ENCODE assay signal across 7 mouse cellular contexts in genomic region chr12:71311237-71311887, GRCm38 (mm10). TPM values are rescaled to one million over a fixed set of nuclear protein-coding genes. Genes with fewer than 3 reads are reported as not detected.
DNase-seq lines count a peak whose midpoint lies in the region; ATAC-seq and TF ChIP-seq lines count a peak whose summit lies in the region.

No protein-coding gene starts in this region.

- H3K4me2 ChIP-seq in embryonic facial prominence, embryonic 15.5 days (replicated peaks) = peak overlapping the region; percentile 88
- peak overlapping the region; percentile 78 for H3K4me2 ChIP-seq in heart, embryonic 13.5 days
- H3K4me2 ChIP-seq in kidney, postnatal 0 days (ENCODE audit: low read length) = peak overlapping the region; percentile 98
- peak overlapping the region; percentile 76 for H3K4me2 ChIP-seq in limb, embryonic 14.5 days (replicated peaks; ENCODE audit: low read depth, low read length, severe bottlenecking)
- peak overlapping the region; percentile 84 for H3K4me2 ChIP-seq in myocyte (ENCODE audit: low read depth)

- H3K9me3 ChIP-seq in embryonic facial prominence, embryonic 15.5 days (replicated peaks) = no peaks in the 10 kb centered on the region
- H3K9me3 ChIP-seq in heart, embryonic 13.5 days = no peaks in the 10 kb centered on the region
- H3K9me3 ChIP-seq in kidney, postnatal 0 days (replicated peaks; ENCODE audit: low read length) = no peaks in the 10 kb centered on the region
- no peaks in the 10 kb centered on the region for H3K9me3 ChIP-seq in limb, embryonic 14.5 days (ENCODE audit: control insufficient read depth, low read length)

- H3K9ac ChIP-seq in embryonic facial prominence, embryonic 15.5 days = peak overlapping the region; percentile 33; the same call in 1 of the 2 replicates
- peak overlapping the region; percentile 96 for H3K9ac ChIP-seq in heart, embryonic 13.5 days
- peak overlapping the region; percentile 85; the same call in 1 of the 2 replicates for H3K9ac ChIP-seq in kidney, postnatal 0 days (ENCODE audit: low read depth, low read length)
- peak overlapping the region; percentile 95 for H3K9ac ChIP-seq in limb, embryonic 14.5 days (ENCODE audit: low read depth, low read length, severe bottlenecking)

- H3K36me3 ChIP-seq in embryonic facial prominence, embryonic 15.5 days = peaks cover 27% of the 10 kb centered on the region
- peaks cover 37% of the 10 kb centered on the region for H3K36me3 ChIP-seq in heart, embryonic 13.5 days
- no peaks in the 10 kb centered on the region for H3K36me3 ChIP-seq in kidney, postnatal 0 days (ENCODE audit: insufficient read depth, low read length)
- H3K36me3 ChIP-seq in limb, embryonic 14.5 days (ENCODE audit: control insufficient read depth, insufficient read depth, low read length) = peaks cover 37% of the 10 kb centered on the region
- no peaks in the 10 kb centered on the region for H3K36me3 ChIP-seq in myocyte (ENCODE audit: control insufficient read depth, insufficient read depth)

- peak overlapping the region; percentile 95 for H3K27ac ChIP-seq in embryonic facial prominence, embryonic 15.5 days (replicated peaks)
- H3K27ac ChIP-seq in heart, embryonic 13.5 days (replicated peaks) = peak overlapping the region; percentile 94
- peak overlapping the region; percentile 91; the same call in 1 of the 2 replicates for H3K27ac ChIP-seq in kidney, postnatal 0 days
- H3K27ac ChIP-seq in limb, embryonic 14.5 days (replicated peaks; ENCODE audit: low read depth, low read length) = peak overlapping the region; percentile 88

- peak overlapping the region; percentile 87 for H3K4me3 ChIP-seq in embryonic facial prominence, embryonic 15.5 days (replicated peaks)
- peak overlapping the region; percentile 90 for H3K4me3 ChIP-seq in heart, embryonic 13.5 days
- peak overlapping the region; percentile 76 for H3K4me3 ChIP-seq in kidney, postnatal 0 days (replicated peaks; ENCODE audit: low read depth, low read length)
- H3K4me3 ChIP-seq in limb, embryonic 14.5 days (replicated peaks; ENCODE audit: low read length) = peak overlapping the region; percentile 91
- peak overlapping the region; percentile 26 for H3K4me3 ChIP-seq in myocyte

- ATAC-seq in embryonic facial prominence, embryonic 15.5 days (ENCODE audit: insufficient number of reproducible peaks, low FRiP score, low TSS enrichment, low read depth) = 0 out of 2 replicates have a peak, but pooled peaks have one; percentile 30
- no peak for ATAC-seq in heart, embryonic 13.5 days (ENCODE audit: extremely low read depth, insufficient number of reproducible peaks, low FRiP score, low TSS enrichment)
- ATAC-seq in kidney, postnatal 0 days (replicated peaks; ENCODE audit: low FRiP score, low read depth) = no peak
- 0 out of 2 replicates have a peak, but pooled peaks have one; percentile 4 for ATAC-seq in limb, embryonic 14.5 days (ENCODE audit: low FRiP score, low read depth)

- H3K79me2 ChIP-seq in myocyte (ENCODE audit: control insufficient read depth, insufficient read depth) = no peaks in the 10 kb centered on the region

- TF ChIP-seq POLR2A in limb, embryonic 14.5 days (IDR thresholded peaks at IDR 0.05; ENCODE audit: borderline replicate concordance, extremely low read depth, insufficient read depth, insufficient read length) = no peak
- TF ChIP-seq POLR2A in myocyte (IDR thresholded peaks at IDR 0.05; ENCODE audit: insufficient read length, low read depth) = no peak

- whole genome bisulfite sequencing in embryonic facial prominence, embryonic 15.5 days = 7% methylated on average over 13 of the region's 13 CpGs
- 10% methylated on average over 13 of the region's 13 CpGs for WGBS in heart, embryonic 13.5 days
- WGBS in kidney, postnatal 0 days = 10% methylated on average over 13 of the region's 13 CpGs
- 6% methylated on average over 13 of the region's 13 CpGs for WGBS in limb, embryonic 14.5 days

- no peak overlapping the region for H3ac ChIP-seq in myocyte (ENCODE audit: control insufficient read depth, insufficient read length)

- peak; percentile 75 for TF ChIP-seq CTCF in kidney, postnatal 0 days (IDR thresholded peaks at IDR 0.05; ENCODE audit: low read depth)

- no peaks in the 10 kb centered on the region; the same call in 1 of the 2 replicates for H3K27me3 ChIP-seq in embryonic facial prominence, embryonic 15.5 days
- H3K27me3 ChIP-seq in heart, embryonic 13.5 days (replicated peaks) = peaks cover 6% of the 10 kb centered on the region; the same call in 1 of the 2 replicates
- no peaks in the 10 kb centered on the region; the same call in 1 of the 2 replicates for H3K27me3 ChIP-seq in kidney, postnatal 0 days (ENCODE audit: insufficient read depth, low read length)
- no peaks in the 10 kb centered on the region for H3K27me3 ChIP-seq in limb, embryonic 14.5 days (ENCODE audit: control insufficient read depth, insufficient read depth, low read length)
- H3K27me3 ChIP-seq in myocyte (ENCODE audit: control insufficient read depth, insufficient read depth, insufficient read length) = no peaks in the 10 kb centered on the region

- DNase-seq in brain, embryonic 18.5 days (ENCODE audit: low read depth, low spot score) = peak; percentile 66
- peak; percentile 90 for DNase-seq in kidney, postnatal 0 days (ENCODE audit: low spot score)
- peak; percentile 88 for DNase-seq in limb, embryonic 14.5 days (ENCODE audit: low spot score)
- peak; percentile 46 to 52 for DNase-seq in urinary bladder, postnatal 36 days (ENCODE audit: low spot score in 2 of 2)

- H3K4me1 ChIP-seq in embryonic facial prominence, embryonic 15.5 days = peaks cover 13% of the 10 kb centered on the region; the same call in 1 of the 2 replicates
- peaks cover 33% of the 10 kb centered on the region for H3K4me1 ChIP-seq in heart, embryonic 13.5 days
- 0 out of 2 replicates have a peak, but pooled peaks cover 7% of the 10 kb centered on the region for H3K4me1 ChIP-seq in kidney, postnatal 0 days (replicated peaks; ENCODE audit: insufficient read depth, low read length)
- H3K4me1 ChIP-seq in limb, embryonic 14.5 days (ENCODE audit: control insufficient read depth, insufficient read depth, low read length) = peaks cover 4% of the 10 kb centered on the region

TF ChIP-seq in myocyte, 11 proteins besides CTCF, POLR2A, EP300 and RAD21:
- no peak for TF ChIP-seq TCF3 (IDR thresholded peaks at IDR 0.05; ENCODE audit: insufficient read length, low read depth)
- TF ChIP-seq MYOG (IDR thresholded peaks at IDR 0.05; ENCODE audit: control insufficient read depth in 1 of 3, insufficient read depth in 1 of 3, insufficient read length in 2 of 3, low read depth in 2 of 3) = no peak
- TF ChIP-seq REST (IDR thresholded peaks at IDR 0.05; ENCODE audit: insufficient read depth, insufficient read length) = no peak
- TF ChIP-seq POLR2AphosphoS2 (IDR thresholded peaks at IDR 0.05; ENCODE audit: insufficient read length, low read depth) = no peak
- no peak for TF ChIP-seq SRF (IDR thresholded peaks at IDR 0.05; ENCODE audit: control insufficient read depth, insufficient read length, low read depth)
- TF ChIP-seq TCF12 (IDR thresholded peaks at IDR 0.05; ENCODE audit: insufficient read depth, poor library complexity, severe bottlenecking) = no peak

RNA-seq across cellular contexts. Expression of gene Dact1, which starts 1.7 kb away (rescaled TPM):
- polyA plus RNA-seq in embryonic facial prominence, embryonic 15.5 days (2015; fragmentation: Nextera tagmentation; extraction: Ambion mirVana) = 18.4 and 19.9 TPM in 2 replicates
- polyA plus RNA-seq in heart, embryonic 13.5 days (2015; fragmentation: Nextera tagmentation; extraction: Ambion mirVana) = 8.6 and 9.7 TPM in 2 replicates
- 12.4 and 15.3 TPM in 2 replicates for polyA plus RNA-seq in kidney, postnatal 0 days (2015; fragmentation: Nextera tagmentation; extraction: Ambion mirVana)
- polyA plus RNA-seq in limb, embryonic 14.5 days (2012; rRNA removed) = 30.4 and 36.7 TPM in 2 replicates
- 14.8 and 17.4 TPM in 2 replicates for polyA plus RNA-seq in limb, embryonic 14.5 days (2014; fragmentation: Nextera tagmentation; extraction: Ambion mirVana)
- 1.0 TPM for polyA plus RNA-seq in myocyte (2012; fragmentation: generic; extraction: Trizol)

Comparison
In these comparisons a context has a peak if more than half of its experiments do, and no peak if none do; other contexts are left out.
1. ATAC-seq: peak in embryonic facial prominence, embryonic 15.5 days (single experiment) and limb, embryonic 14.5 days (single experiment); none in heart, embryonic 13.5 days (single experiment) and kidney, postnatal 0 days (single experiment).
2. H3K4me3 ChIP-seq: peak in every context shown above with its lines; median percentile 91 in limb, embryonic 14.5 days; 90 in heart, embryonic 13.5 days; 87 in embryonic facial prominence, embryonic 15.5 days; 76 in kidney, postnatal 0 days; 26 in myocyte.
3. H3K9ac ChIP-seq: peak in every context shown above with its lines; median percentile 96 in heart, embryonic 13.5 days; 95 in limb, embryonic 14.5 days; 85 in kidney, postnatal 0 days; 33 in embryonic facial prominence, embryonic 15.5 days.
4. Peak in every context shown above with its lines, with median percentiles within 50 percentile points of each other: DNase-seq, H3K27ac ChIP-seq and H3K4me2 ChIP-seq.